In genomic region chr14:20791511-20792242, GRCm38 (mm10) we compare ENCODE assay signal across 8 mouse cellular contexts. TPM values are rescaled to one million over a fixed set of nuclear protein-coding genes. Genes with fewer than 3 reads are reported as not detected.
A peak's percentile ranks its signal among the peaks of the same experiment; 100 is the strongest.
DNase-seq lines count a peak whose midpoint lies in the region; ATAC-seq and TF ChIP-seq lines count a peak whose summit lies in the region.

No protein-coding gene starts in this region.

- no peak for DNase-seq in cerebellum, adult 2 months
- DNase-seq in cerebellum, adult 11-12 months = no peak
- DNase-seq in lung, embryonic 14.5 days = peak; percentile 35
- no peak for DNase-seq in lung, postnatal 25 days (ENCODE audit: low spot score)
- no peak for DNase-seq in adipocyte (ENCODE audit: low spot score)
- DNase-seq in embryo, embryonic 9.5 days (ENCODE audit: extremely low spot score) = no peak

- H3K9me3 ChIP-seq in lung, embryonic 14.5 days (ENCODE audit: low read depth, low read length) = no peaks in the 10 kb centered on the region
- no peaks in the 10 kb centered on the region for H3K9me3 ChIP-seq in hindbrain, embryonic 16.5 days (ENCODE audit: control insufficient read depth, low read length)
- no peaks in the 10 kb centered on the region for H3K9me3 ChIP-seq in neural tube, embryonic 13.5 days

- no peak for ATAC-seq in lung, embryonic 14.5 days (ENCODE audit: insufficient read depth)
- no peak for ATAC-seq in hindbrain, embryonic 16.5 days
- ATAC-seq in neural tube, embryonic 13.5 days (ENCODE audit: low read depth) = no peak

- no peak overlapping the region for H3K9ac ChIP-seq in lung, embryonic 14.5 days
- H3K9ac ChIP-seq in hindbrain, embryonic 16.5 days (ENCODE audit: low read depth, low read length) = no peak overlapping the region
- peak overlapping the region; percentile 91 for H3K9ac ChIP-seq in neural tube, embryonic 13.5 days

- peaks cover 40% of the 10 kb centered on the region for H3K36me3 ChIP-seq in lung, embryonic 14.5 days (ENCODE audit: insufficient read depth)
- H3K36me3 ChIP-seq in hindbrain, embryonic 16.5 days (ENCODE audit: control insufficient read depth, insufficient read depth, low read length) = 0 out of 2 replicates have a peak, but pooled peaks cover 6% of the 10 kb centered on the region
- H3K36me3 ChIP-seq in neural tube, embryonic 13.5 days = peaks cover 43% of the 10 kb centered on the region

- no peak for TF ChIP-seq POLR2A in cerebellum, adult 2 months (IDR thresholded peaks at IDR 0.05; ENCODE audit: borderline replicate concordance, insufficient read depth, low read length)

- no peak overlapping the region for H3K27ac ChIP-seq in cerebellum, adult 2 months (ENCODE audit: insufficient read depth, low read length)
- H3K27ac ChIP-seq in lung, embryonic 14.5 days (ENCODE audit: low read depth) = no peak overlapping the region
- H3K27ac ChIP-seq in hindbrain, embryonic 16.5 days (ENCODE audit: low read depth, low read length) = no peak overlapping the region
- H3K27ac ChIP-seq in neural tube, embryonic 13.5 days (replicated peaks) = no peak overlapping the region

- H3K4me1 ChIP-seq in cerebellum, adult 2 months (ENCODE audit: control insufficient read depth, insufficient read depth, low read length) = peaks cover 2% of the 10 kb centered on the region
- H3K4me1 ChIP-seq in lung, embryonic 14.5 days (ENCODE audit: insufficient read depth) = peaks cover 4% of the 10 kb centered on the region; the same call in 1 of the 2 replicates
- peaks cover 22% of the 10 kb centered on the region for H3K4me1 ChIP-seq in hindbrain, embryonic 16.5 days (ENCODE audit: control insufficient read depth, insufficient read depth, low read depth, low read length)
- peaks cover 72% of the 10 kb centered on the region for H3K4me1 ChIP-seq in neural tube, embryonic 13.5 days (replicated peaks)

- H3K4me3 ChIP-seq in cerebellum, adult 2 months (replicated peaks; ENCODE audit: insufficient read depth, low read depth, low read length) = peak overlapping the region; percentile 8
- no peak overlapping the region for H3K4me3 ChIP-seq in lung, embryonic 14.5 days (ENCODE audit: low read depth, low read length)
- peak overlapping the region; percentile 6; the same call in 1 of the 2 replicates for H3K4me3 ChIP-seq in hindbrain, embryonic 16.5 days (ENCODE audit: low read length)
- H3K4me3 ChIP-seq in neural tube, embryonic 13.5 days = peak overlapping the region; percentile 86

- no peaks in the 10 kb centered on the region for H3K27me3 ChIP-seq in cerebellum, adult 2 months (ENCODE audit: control insufficient read depth, insufficient read depth, low read length)
- no peaks in the 10 kb centered on the region for H3K27me3 ChIP-seq in lung, embryonic 14.5 days (ENCODE audit: insufficient read depth, low read length)
- H3K27me3 ChIP-seq in hindbrain, embryonic 16.5 days (replicated peaks; ENCODE audit: control insufficient read depth, insufficient read depth, low read length) = no peaks in the 10 kb centered on the region
- H3K27me3 ChIP-seq in neural tube, embryonic 13.5 days = no peaks in the 10 kb centered on the region

- TF ChIP-seq CTCF in cerebellum, adult 2 months (IDR thresholded peaks at IDR 0.05; ENCODE audit: borderline replicate concordance, insufficient read depth, low read depth, low read length) = no peak
- TF ChIP-seq CTCF in lung, embryonic 14.5 days (IDR thresholded peaks at IDR 0.05; ENCODE audit: low read depth) = peak; percentile 51

- H3K4me2 ChIP-seq in lung, embryonic 14.5 days = no peak overlapping the region
- peak overlapping the region; percentile 79 for H3K4me2 ChIP-seq in hindbrain, embryonic 16.5 days (ENCODE audit: low read length)
- H3K4me2 ChIP-seq in neural tube, embryonic 13.5 days = peak overlapping the region; percentile 71

- 84% methylated on average over 16 of the region's 16 CpGs for WGBS in cerebellum, adult 2 months
- 69% methylated on average over 16 of the region's 16 CpGs for WGBS in lung, embryonic 14.5 days
- 78% methylated on average over 16 of the region's 16 CpGs for WGBS in hindbrain, embryonic 16.5 days
- 81% methylated on average over 16 of the region's 16 CpGs for WGBS in neural tube, embryonic 13.5 days

RNA-seq across cellular contexts. Expression of gene Camk2g, which starts 2.2 kb away (rescaled TPM):
- polyA plus RNA-seq in cerebellum, adult 2 months (2012; rRNA removed) = 217 and 222 TPM in 2 replicates
- polyA plus RNA-seq in lung, embryonic 14.5 days (2014; fragmentation: Nextera tagmentation; extraction: Ambion mirVana) = 46.3 and 46.6 TPM in 2 replicates
- polyA plus RNA-seq in hindbrain, embryonic 16.5 days (2015; fragmentation: Nextera tagmentation; extraction: Ambion mirVana) = 214 and 241 TPM in 2 replicates
- polyA plus RNA-seq in neural tube, embryonic 13.5 days (2015; fragmentation: Nextera tagmentation; extraction: Ambion mirVana) = 155 and 159 TPM in 2 replicates

RNA-seq across cellular contexts. Expression of gene Plau, which starts 44.8 kb away (rescaled TPM):
- 0.90 and 1.1 TPM in 2 replicates for polyA plus RNA-seq in cerebellum, adult 2 months (2012; rRNA removed)
- polyA plus RNA-seq in lung, embryonic 14.5 days (2014; fragmentation: Nextera tagmentation; extraction: Ambion mirVana) = 0.99 TPM in 2 replicates
- polyA plus RNA-seq in hindbrain, embryonic 16.5 days (2015; fragmentation: Nextera tagmentation; extraction: Ambion mirVana) = 0.17 and 0.56 TPM in 2 replicates
- 1.2 TPM in 2 replicates for polyA plus RNA-seq in neural tube, embryonic 13.5 days (2015; fragmentation: Nextera tagmentation; extraction: Ambion mirVana)

RNA-seq across cellular contexts. Expression of gene Ndst2, which starts 57.3 kb away (rescaled TPM):
- polyA plus RNA-seq in cerebellum, adult 2 months (2012; rRNA removed) = 37.9 and 43.2 TPM in 2 replicates
- polyA plus RNA-seq in lung, embryonic 14.5 days (2014; fragmentation: Nextera tagmentation; extraction: Ambion mirVana) = 32.4 and 35.6 TPM in 2 replicates
- polyA plus RNA-seq in hindbrain, embryonic 16.5 days (2015; fragmentation: Nextera tagmentation; extraction: Ambion mirVana) = 16.7 and 20.8 TPM in 2 replicates
- polyA plus RNA-seq in neural tube, embryonic 13.5 days (2015; fragmentation: Nextera tagmentation; extraction: Ambion mirVana) = 17.4 and 20.8 TPM in 2 replicates
